9 mouse cellular contexts compared by ENCODE assay signal in genomic region chr2:147656667-147657066, GRCm38 (mm10).
DNase-seq lines count a peak whose midpoint lies in the region; ATAC-seq and TF ChIP-seq lines count a peak whose summit lies in the region.
"Had no signal": no experiment of that assay in that cellular context is flagged by ENCODE, and none has a peak within 500 bp of the region (broad histone marks: within the 10 kb centered on the region; RNA-seq: fewer than 3 reads in every experiment).

No protein-coding gene starts in this region.

- POLR2A ChIA-PET in Patski (lab: Charles Lee), result no interaction called here

- H3K36me3 ChIP-seq in kidney, postnatal 0 days (ENCODE audit: insufficient read depth, low read length), result no peaks in the 10 kb centered on the region
- H3K36me3 ChIP-seq in neural tube, embryonic 11.5 days (ENCODE audit: control insufficient read depth, insufficient read depth, low read length), result no peaks in the 10 kb centered on the region
- H3K36me3 ChIP-seq: liver, embryonic 15.5 days had no signal

- H3K27ac ChIP-seq in kidney, postnatal 0 days, result no peak overlapping the region
- H3K27ac ChIP-seq in neural tube, embryonic 11.5 days (ENCODE audit: low read depth, low read length), result no peak overlapping the region
- H3K27ac ChIP-seq: liver, embryonic 15.5 days had no signal

- peak; percentile 76 for DNase-seq in kidney, postnatal 0 days (ENCODE audit: low spot score)
- DNase-seq in kidney, adult 18-20 months, result no peak
- DNase-seq in Patski (ENCODE audit: low read depth, low spot score), result no peak
- DNase-seq in embryo, embryonic 10.5 days (ENCODE audit: low spot score), result peak; percentile 61
- DNase-seq in neural tube, embryonic 11.5 days (ENCODE audit: low spot score), result peak; percentile 20
- DNase-seq in thymus, postnatal 10 days (ENCODE audit: low spot score in 2 of 2), result no peak
- DNase-seq in thymus, postnatal 25 days, result no peak
- DNase-seq: heart, adult 18-20 months had no signal

- TF ChIP-seq CTCF in kidney, postnatal 0 days (IDR thresholded peaks at IDR 0.05; ENCODE audit: low read depth), result peak; percentile 81
- TF ChIP-seq CTCF in Patski (IDR thresholded peaks at IDR 0.05), result peak; percentile 19

- no peak for ATAC-seq in kidney, postnatal 0 days (replicated peaks; ENCODE audit: low FRiP score, low read depth)
- no peak for ATAC-seq in Patski
- no peak; the same call in 1 of the 2 replicates for ATAC-seq in neural tube, embryonic 11.5 days (ENCODE audit: insufficient read depth, low FRiP score, low TSS enrichment)

- H3K9ac ChIP-seq in kidney, postnatal 0 days (ENCODE audit: low read depth, low read length), result no peak overlapping the region
- H3K9ac ChIP-seq in neural tube, embryonic 11.5 days (ENCODE audit: low read length), result no peak overlapping the region
- H3K9ac ChIP-seq: liver, embryonic 15.5 days had no signal

- H3K4me3 ChIP-seq in kidney, postnatal 0 days (replicated peaks; ENCODE audit: low read depth, low read length), result no peak overlapping the region
- H3K4me3 ChIP-seq in neural tube, embryonic 11.5 days (ENCODE audit: low read depth, low read length), result no peak overlapping the region
- H3K4me3 ChIP-seq: liver, embryonic 15.5 days had no signal

- CTCF ChIA-PET in Patski (lab: Charles Lee), result no interaction called here

- in situ Hi-C loops in Patski (cut with MboI; ENCODE audit: low pct_unique_long_range_greater_than_20kb), result no loop called here

- H3K27me3 ChIP-seq in kidney, postnatal 0 days (ENCODE audit: insufficient read depth, low read length), result no peaks in the 10 kb centered on the region
- H3K27me3 ChIP-seq in Patski, result peaks cover 4% of the 10 kb centered on the region
- no peaks in the 10 kb centered on the region for H3K27me3 ChIP-seq in neural tube, embryonic 11.5 days (ENCODE audit: control insufficient read depth, insufficient read depth, low read length)
- H3K27me3 ChIP-seq: liver, embryonic 15.5 days had no signal

- WGBS in kidney, postnatal 0 days, result 10% methylated on average over 1 of the region's 1 CpGs
- 28% methylated on average over 1 of the region's 1 CpGs for WGBS in neural tube, embryonic 11.5 days

- no peaks in the 10 kb centered on the region for H3K9me3 ChIP-seq in kidney, postnatal 0 days (replicated peaks; ENCODE audit: low read length)
- no peaks in the 10 kb centered on the region for H3K9me3 ChIP-seq in neural tube, embryonic 11.5 days (ENCODE audit: control insufficient read depth, low read length)
- H3K9me3 ChIP-seq: liver, embryonic 15.5 days had no signal

- H3K4me1 ChIP-seq in kidney, postnatal 0 days (replicated peaks; ENCODE audit: insufficient read depth, low read length), result no peaks in the 10 kb centered on the region
- H3K4me1 ChIP-seq in neural tube, embryonic 11.5 days (ENCODE audit: control insufficient read depth, insufficient read depth, low read length), result no peaks in the 10 kb centered on the region
- H3K4me1 ChIP-seq: liver, embryonic 15.5 days had no signal

- no peak overlapping the region for H3K4me2 ChIP-seq in kidney, postnatal 0 days (ENCODE audit: low read length)
- no peak overlapping the region for H3K4me2 ChIP-seq in neural tube, embryonic 11.5 days (ENCODE audit: low read depth)
- H3K4me2 ChIP-seq: liver, embryonic 15.5 days had no signal

Comparison
In these comparisons a context has a peak if more than half of its experiments do, and no peak if none do; other contexts are left out.
1. DNase-seq: peak in kidney, postnatal 0 days (single experiment), embryo, embryonic 10.5 days (single experiment) and neural tube, embryonic 11.5 days (single experiment); none in kidney, adult 18-20 months (single experiment), Patski (single experiment), thymus, postnatal 10 days (0 of 2) and thymus, postnatal 25 days (single experiment).